Mouse (Mus musculus) neural tube, embryonic 12.5 days (tissue): ENCODE measurements around the gene Fkbp5. TPM values are rescaled to one million over a fixed set of nuclear protein-coding genes. Genes with fewer than 3 reads are reported as not detected.

ENCODE experiments used
- ATAC-seq: fragments of 200-750 bp; cut with Nextera tagmentation; 2 replicates; pipeline ENCODE4 v1.8.0; 2017; ENCODE audit warnings: low read depth, mild to moderate bottlenecking, moderate TSS enrichment, moderate library complexity; ENCODE audit not compliant: low FRiP score
- H3K27ac ChIP-seq: fragments of 300-500 bp; sonication (generic); 2 replicates; pipeline ENCODE4 v1.5.1; 2016
- H3K27me3 ChIP-seq: fragments of 300-500 bp; sonication (generic); replicated peaks from 2 replicates; pipeline ENCODE4 v1.6.1; 2016; ENCODE audit warnings: mild to moderate bottlenecking
- H3K36me3 ChIP-seq: fragments of 300-500 bp; sonication (generic); 2 replicates; pipeline ENCODE4 v1.6.1; 2016; ENCODE audit warnings: mild to moderate bottlenecking
- H3K4me1 ChIP-seq: fragments of 300-500 bp; sonication (generic); 2 replicates; pipeline ENCODE4 v1.6.1; 2016
- H3K4me2 ChIP-seq: fragments of 300-500 bp; sonication (generic); replicated peaks from 2 replicates; pipeline ENCODE4 v1.6.1; 2016; ENCODE audit warnings: mild to moderate bottlenecking
- H3K4me3 ChIP-seq: fragments of 300-500 bp; sonication (generic); 2 replicates; pipeline ENCODE4 v1.5.1; 2016
- H3K9ac ChIP-seq: fragments of 300-500 bp; sonication (generic); 2 replicates; pipeline ENCODE4 v1.6.1; 2016; ENCODE audit warnings: mild to moderate bottlenecking
- H3K9me3 ChIP-seq: fragments of 300-500 bp; sonication (generic); 2 replicates; pipeline ENCODE4 v1.6.1; 2016; ENCODE audit warnings: mild to moderate bottlenecking
- WGBS: fragments of 180-500 bp; shearing (Covaris S2); methylation state at CpG from one replicate; pipeline ENCODE4 v1.1.7; 2016; 5-methylcytosine and 5-hydroxymethylcytosine counted together
- polyA plus RNA-seq: library from polyadenylated mRNA; unstranded; fragments of >200 nt; fragmentation: Nextera tagmentation; extraction: Ambion mirVana; gene quantifications from 2 replicates; pipeline ENCODE4 v1.2.1, GENCODE M21; 2016

Gene Fkbp5
- polyA plus RNA-seq, 1 experiment from 2014 or later = 34.1 TPM

DNA sequence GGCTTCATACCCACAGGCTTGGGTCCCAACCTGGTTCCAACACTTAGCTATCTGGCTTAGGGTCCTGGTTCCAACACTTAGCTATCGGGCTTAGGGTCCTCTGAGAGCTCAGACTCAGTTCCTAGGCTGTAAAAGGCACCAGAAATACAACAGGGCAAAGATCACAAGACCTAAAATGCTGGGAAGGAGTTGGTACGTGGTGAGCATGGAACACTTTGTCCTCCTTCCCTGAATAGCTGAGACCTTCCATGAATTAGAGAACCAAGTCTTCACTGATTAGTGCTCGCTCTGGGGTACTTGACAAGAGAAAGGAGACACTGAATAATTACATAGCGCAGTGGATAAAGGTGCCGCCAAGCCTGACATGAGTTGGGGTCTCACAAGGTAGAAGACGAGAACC lies 4.6 kb upstream of the Fkbp5 start:
- Histone ChIP-seq H3K4me2 (peak overlapping the region; percentile 96), H3K36me3 (no peaks in the 10 kb centered on the region), H3K9ac (no peak overlapping the region), H3K4me1 (peaks cover 25% of the 10 kb centered on the region), H3K4me3 (no peak overlapping the region), H3K27ac (no peak overlapping the region), H3K27me3 (peaks cover 37% of the 10 kb centered on the region), H3K9me3 (no peaks in the 10 kb centered on the region)
- ATAC-seq = no peak
- WGBS = 30% methylated on average over 6 of the region's 6 CpGs

DNA sequence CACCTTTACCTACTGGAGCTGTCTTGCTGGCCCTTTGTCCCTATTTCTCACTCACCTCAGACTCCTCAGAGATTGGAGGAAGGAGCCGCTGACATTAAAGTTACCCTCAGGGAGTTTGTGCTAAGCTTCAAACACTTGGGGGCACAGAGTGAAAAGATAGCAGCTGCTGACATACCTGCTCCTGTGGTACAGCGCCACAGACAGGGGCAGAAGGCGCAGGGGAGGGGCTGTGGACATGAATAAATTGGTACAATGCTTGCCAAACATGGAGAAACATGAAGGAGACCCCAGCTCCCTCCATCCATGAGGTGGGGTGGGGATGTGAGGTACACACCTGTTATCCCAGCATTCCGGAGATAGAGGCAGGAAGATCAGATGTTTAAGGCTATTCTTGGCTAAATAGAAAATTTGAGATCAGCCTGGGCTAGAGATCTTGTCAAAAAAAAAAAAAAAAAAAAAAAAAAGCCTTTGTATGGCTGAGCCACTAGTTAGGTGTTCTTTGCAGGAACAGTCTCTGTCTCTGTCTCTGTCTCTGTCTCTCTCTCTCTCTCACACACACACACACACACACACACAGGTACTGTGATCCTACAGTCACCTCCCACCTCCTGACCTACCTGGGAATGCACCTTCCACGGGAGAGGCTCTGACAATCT lies 3.9 kb upstream of the Fkbp5 start:
- Histone ChIP-seq H3K4me1 (peaks cover 25% of the 10 kb centered on the region), H3K27me3 (peaks cover 39% of the 10 kb centered on the region), H3K36me3 (no peaks in the 10 kb centered on the region), H3K9ac (no peak overlapping the region), H3K9me3 (no peaks in the 10 kb centered on the region), H3K4me2 (no peak overlapping the region), H3K4me3 (no peak overlapping the region), H3K27ac (no peak overlapping the region)
- no peak for ATAC-seq
- WGBS = 58% methylated on average over 5 of the region's 5 CpGs

DNA sequence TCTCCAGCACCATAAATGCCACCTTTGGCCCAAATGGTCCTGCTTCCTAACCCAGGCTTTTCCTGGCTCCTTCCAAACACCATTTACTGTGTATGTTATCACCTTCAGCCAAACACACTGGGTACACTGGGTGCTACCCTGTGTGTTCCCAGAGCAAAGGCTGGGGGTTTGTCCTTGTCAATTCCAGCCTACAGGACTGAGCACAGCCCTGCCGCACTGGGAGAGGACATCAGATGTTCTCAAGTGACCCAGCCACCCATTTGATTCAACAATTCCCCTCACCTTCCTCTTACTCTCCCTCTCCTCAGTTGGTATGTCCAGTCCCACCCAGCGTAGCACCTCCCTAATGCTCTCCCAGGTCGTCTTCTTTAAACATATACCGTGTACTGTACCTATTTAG lies 3.2 kb upstream of the Fkbp5 start:
- Histone ChIP-seq H3K4me2 (no peak overlapping the region), H3K9ac (no peak overlapping the region), H3K36me3 (no peaks in the 10 kb centered on the region), H3K27me3 (peaks cover 44% of the 10 kb centered on the region), H3K4me1 (peaks cover 29% of the 10 kb centered on the region), H3K27ac (no peak overlapping the region), H3K9me3 (no peaks in the 10 kb centered on the region), H3K4me3 (no peak overlapping the region)
- 74% methylated on average over 4 of the region's 4 CpGs for WGBS
- ATAC-seq = no peak

DNA sequence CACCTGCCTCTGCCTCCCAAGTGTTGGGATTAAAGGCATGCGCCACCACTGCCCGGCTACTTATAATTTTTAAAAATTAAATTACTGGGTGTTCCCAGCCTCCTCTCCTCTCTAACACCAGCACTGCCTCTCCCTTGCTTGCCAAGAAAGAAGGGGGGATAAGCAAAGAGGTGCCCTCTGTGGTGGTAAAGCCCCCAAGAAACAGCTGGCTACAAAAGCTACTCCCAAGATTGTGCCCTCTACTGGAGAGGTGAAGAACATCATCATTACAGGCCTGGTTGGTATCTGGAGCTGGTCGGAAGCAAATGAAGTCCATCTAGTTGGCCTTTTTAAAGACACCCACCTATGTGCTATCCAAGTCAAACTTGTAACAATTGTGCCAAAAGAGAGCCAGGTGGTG lies 2.5 kb upstream of the Fkbp5 start:
- ATAC-seq = no peak
- 93% methylated on average over 3 of the region's 3 CpGs for WGBS
- H3K4me2 ChIP-seq = no peak overlapping the region
- no peak overlapping the region for H3K4me3 ChIP-seq
- peaks cover 31% of the 10 kb centered on the region for H3K4me1 ChIP-seq
- no peaks in the 10 kb centered on the region for H3K9me3 ChIP-seq
- no peak overlapping the region for H3K9ac ChIP-seq
- no peaks in the 10 kb centered on the region for H3K36me3 ChIP-seq
- no peak overlapping the region for H3K27ac ChIP-seq
- peaks cover 44% of the 10 kb centered on the region for H3K27me3 ChIP-seq

DNA sequence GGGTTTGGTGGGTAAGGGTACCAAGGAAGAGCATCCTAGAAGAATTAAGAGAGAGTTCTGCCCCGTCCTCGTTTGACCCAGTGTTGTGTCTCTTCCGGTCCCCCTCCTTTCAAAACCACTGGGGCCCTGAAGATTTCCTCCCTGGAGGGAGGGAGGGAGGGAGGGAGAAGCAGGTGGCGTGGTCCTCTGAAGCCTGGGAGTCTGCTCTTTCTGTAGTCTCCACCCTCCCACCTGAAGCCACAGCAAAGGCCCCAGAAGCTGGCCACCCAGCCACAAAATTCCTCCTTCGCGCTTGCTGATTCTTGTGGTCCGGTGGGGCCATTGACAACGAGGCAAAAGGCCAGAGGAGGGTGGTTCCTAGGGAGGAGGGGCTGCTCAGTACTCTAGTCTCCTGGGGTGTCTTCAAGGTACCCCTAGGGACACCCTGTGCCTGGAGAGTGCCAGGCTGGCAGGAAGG lies 1.3 kb upstream of the Fkbp5 start:
- peak overlapping the region; percentile 59; the same call in 1 of the 2 replicates for H3K9ac ChIP-seq
- H3K4me1 ChIP-seq = peaks cover 31% of the 10 kb centered on the region
- peak overlapping the region; percentile 86 for H3K4me2 ChIP-seq
- no peaks in the 10 kb centered on the region for H3K9me3 ChIP-seq
- ATAC-seq = no peak
- H3K27me3 ChIP-seq = peaks cover 33% of the 10 kb centered on the region
- no peaks in the 10 kb centered on the region for H3K36me3 ChIP-seq
- 26% methylated on average over 8 of the region's 8 CpGs for WGBS
- peak overlapping the region; percentile 43; the same call in 1 of the 2 replicates for H3K4me3 ChIP-seq
- H3K27ac ChIP-seq = no peak overlapping the region

DNA sequence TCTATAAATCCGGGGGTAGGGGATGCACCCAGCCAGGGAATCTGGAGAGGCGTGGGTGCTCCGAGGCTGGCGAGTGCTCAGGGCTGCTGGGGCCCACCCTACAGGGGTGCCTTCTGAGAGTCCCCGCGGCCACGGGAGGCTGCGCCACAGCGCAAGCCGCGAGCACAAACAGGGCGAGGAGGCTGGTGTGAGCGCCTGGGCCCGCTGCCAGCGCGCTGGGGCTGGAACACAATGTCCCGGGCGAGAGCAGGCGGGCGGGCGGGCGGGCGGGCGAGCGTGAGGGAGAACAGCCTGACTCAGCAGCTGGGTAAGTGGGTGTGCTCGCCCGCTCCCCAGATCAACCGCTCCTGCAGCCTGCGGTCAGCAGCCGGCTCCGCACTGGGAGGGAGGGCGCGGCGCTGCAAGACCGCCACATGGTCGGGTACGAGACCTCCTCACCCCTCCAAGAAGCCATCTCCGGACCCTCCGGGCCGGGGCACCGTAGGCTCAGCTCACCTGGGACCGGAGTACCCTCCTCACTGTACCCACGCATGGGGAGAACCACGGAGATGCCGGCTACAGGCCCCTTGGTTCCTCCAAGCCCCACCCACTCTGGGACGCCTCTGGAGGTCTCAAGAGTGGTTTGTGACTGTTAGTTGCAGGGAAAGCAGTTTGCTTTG lies 758 bp upstream of the Fkbp5 start:
- Histone ChIP-seq H3K4me3 (peak overlapping the region; percentile 43), H3K27ac (no peak overlapping the region), H3K9me3 (no peaks in the 10 kb centered on the region), H3K4me2 (peak overlapping the region; percentile 86), H3K4me1 (peaks cover 31% of the 10 kb centered on the region), H3K27me3 (peaks cover 31% of the 10 kb centered on the region), H3K9ac (peak overlapping the region; percentile 59), H3K36me3 (no peaks in the 10 kb centered on the region)
- ATAC-seq = peak; percentile 80
- WGBS = 1% methylated on average over 45 of the region's 46 CpGs

DNA sequence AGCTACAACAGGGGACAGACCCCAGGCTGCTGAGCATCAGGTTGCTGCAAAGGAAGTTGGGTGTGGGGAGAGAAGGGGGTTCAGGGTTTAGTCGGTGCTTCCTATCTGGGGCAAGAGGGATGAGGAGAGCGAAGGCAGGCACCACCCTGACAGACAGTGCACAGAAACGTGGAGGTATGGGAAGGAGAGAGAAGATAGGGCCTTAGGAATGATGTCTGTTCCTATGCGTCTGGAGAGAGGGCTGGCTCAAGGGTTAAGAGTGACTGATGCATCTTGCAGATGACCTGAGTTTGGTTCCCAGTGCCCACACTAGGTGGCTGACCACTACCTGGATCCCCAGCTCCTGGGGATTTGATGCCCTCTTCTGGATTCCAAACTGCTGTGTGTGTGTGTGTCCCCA lies 446 bp downstream of the Fkbp5 start:
- 72% methylated on average over 4 of the region's 4 CpGs for WGBS
- Histone ChIP-seq H3K36me3 (no peaks in the 10 kb centered on the region), H3K4me1 (peaks cover 30% of the 10 kb centered on the region), H3K4me3 (no peak overlapping the region), H3K4me2 (peak overlapping the region; percentile 86), H3K9me3 (no peaks in the 10 kb centered on the region), H3K27ac (no peak overlapping the region), H3K27me3 (peaks cover 29% of the 10 kb centered on the region), H3K9ac (0 out of 2 replicates have a peak overlapping the region, but pooled peaks have one; percentile 59)
- ATAC-seq = no peak

DNA sequence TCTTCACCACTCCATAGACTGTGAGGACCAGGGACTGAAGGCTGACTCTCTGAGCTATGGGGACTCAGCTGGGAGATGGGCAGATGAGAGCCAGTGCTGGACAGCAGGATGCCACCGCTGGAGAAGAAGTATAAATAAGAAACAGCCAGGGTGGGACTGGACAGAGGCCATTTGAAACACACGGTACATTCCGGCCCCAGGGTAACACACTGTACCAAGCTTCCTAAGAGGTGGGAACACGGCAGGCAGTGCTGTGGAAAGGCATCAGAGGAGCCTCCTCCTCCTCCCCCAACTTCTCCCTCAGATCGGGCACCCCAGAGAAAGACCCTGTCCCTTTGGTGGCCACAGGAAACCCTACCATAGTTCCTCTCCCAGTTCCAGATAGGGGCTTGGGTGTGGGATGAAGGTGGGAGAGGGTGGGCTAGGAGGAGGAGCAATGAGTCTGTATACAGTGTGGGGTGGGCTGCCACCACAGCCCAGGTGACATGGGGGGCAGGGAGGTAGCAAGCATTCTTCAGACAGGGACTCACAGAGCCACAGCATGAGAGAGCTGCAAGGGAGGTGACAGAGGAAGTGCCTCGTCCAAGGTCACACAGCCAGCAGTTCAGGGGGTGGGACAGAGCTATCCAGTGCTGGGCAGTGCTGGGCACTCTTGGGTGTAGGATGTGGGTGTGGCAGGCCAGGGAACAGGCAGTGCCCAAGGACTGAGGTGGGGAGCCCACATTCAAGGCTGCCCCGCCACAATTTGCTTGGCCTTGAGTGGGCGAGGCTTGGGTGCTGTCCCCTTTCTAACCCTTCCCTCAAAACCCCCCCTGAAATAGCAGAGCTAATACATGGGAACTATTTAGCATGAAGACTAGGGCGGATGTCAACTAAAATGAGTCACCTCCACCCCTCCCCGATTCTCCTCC lies 1.6 kb downstream of the Fkbp5 start:
- Histone ChIP-seq H3K4me1 (peaks cover 39% of the 10 kb centered on the region), H3K27ac (no peak overlapping the region), H3K9me3 (no peaks in the 10 kb centered on the region), H3K4me2 (no peak overlapping the region), H3K4me3 (no peak overlapping the region), H3K36me3 (no peaks in the 10 kb centered on the region), H3K27me3 (peaks cover 20% of the 10 kb centered on the region), H3K9ac (no peak overlapping the region)
- WGBS = 69% methylated on average over 10 of the region's 10 CpGs
- ATAC-seq = no peak

DNA sequence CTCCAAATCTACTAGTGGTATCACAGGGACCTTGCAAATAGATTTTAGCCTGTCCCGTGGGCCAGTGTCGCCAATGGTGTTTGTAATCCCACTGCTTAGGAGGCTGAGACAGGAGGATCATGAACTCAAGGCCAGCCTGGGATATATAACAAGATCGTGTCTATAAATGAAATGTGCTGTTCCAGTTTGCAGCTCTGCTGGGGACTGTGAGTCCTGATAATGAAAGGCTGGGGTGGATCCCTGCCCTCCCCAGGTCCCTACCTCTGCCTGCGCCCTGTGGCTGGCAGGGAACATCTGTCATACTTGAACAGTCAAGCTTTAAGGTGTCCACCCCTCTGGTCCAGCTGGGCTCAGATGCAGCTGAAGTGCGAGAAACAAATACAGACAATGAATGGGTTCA lies 2.8 kb downstream of the Fkbp5 start:
- ATAC-seq = no peak

DNA sequence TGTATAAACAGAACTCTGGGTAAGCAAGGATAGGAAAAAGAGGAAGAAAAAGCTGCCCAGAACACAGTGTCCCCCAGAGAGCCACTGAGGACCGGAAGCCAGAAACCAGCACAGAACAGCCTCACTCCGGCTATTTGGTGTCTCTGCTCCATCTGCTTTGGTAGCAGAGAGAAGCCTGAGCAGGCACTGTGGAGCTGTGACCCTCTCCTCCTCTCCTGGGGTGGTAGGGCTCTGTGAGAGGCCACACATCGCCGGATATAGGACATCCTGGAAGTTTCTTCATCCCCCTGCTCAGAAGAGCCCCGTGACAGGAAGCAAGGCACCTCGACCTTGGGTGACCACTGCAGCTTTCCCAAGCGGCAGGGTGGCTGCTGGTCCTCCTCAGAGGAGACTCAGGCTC lies 3.5 kb downstream of the Fkbp5 start:
- WGBS = 74% methylated on average over 7 of the region's 7 CpGs
- Histone ChIP-seq H3K4me2 (no peak overlapping the region), H3K4me3 (no peak overlapping the region), H3K27me3 (peaks cover 13% of the 10 kb centered on the region), H3K9ac (no peak overlapping the region), H3K27ac (no peak overlapping the region), H3K4me1 (peaks cover 43% of the 10 kb centered on the region), H3K36me3 (no peaks in the 10 kb centered on the region), H3K9me3 (no peaks in the 10 kb centered on the region)
- no peak for ATAC-seq

More for the DNA sequence above, 2.8 kb downstream of the Fkbp5 start:
- Histone ChIP-seq H3K4me1 (peaks cover 44% of the 10 kb centered on the region), H3K9ac (no peak overlapping the region), H3K4me3 (no peak overlapping the region), H3K4me2 (no peak overlapping the region), H3K27ac (no peak overlapping the region), H3K9me3 (no peaks in the 10 kb centered on the region), H3K36me3 (no peaks in the 10 kb centered on the region), H3K27me3 (peaks cover 17% of the 10 kb centered on the region)
- WGBS = 68% methylated on average over 5 of the region's 5 CpGs

DNA sequence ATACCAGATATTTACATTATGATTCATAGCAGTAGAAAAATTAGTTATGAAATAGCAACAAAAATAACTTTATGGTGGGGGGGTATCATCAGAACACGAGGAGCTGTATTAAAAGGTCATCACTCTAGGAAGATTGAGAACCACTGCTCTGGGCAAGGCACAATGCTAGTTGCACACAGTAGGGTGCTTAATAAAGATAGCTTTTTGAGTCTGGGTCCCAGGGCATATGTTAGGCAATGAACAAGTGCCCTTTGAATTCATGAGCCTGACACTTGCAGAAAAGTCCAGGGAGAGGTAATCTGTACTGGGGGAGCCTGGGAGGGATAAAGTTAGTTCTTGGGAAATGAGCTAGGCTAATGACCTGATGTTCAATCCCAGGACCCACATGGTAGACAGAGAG lies 4.0 kb downstream of the Fkbp5 start:
- Histone ChIP-seq H3K36me3 (no peaks in the 10 kb centered on the region), H3K9ac (no peak overlapping the region), H3K27me3 (peaks cover 8% of the 10 kb centered on the region), H3K4me2 (no peak overlapping the region), H3K4me3 (no peak overlapping the region), H3K9me3 (no peaks in the 10 kb centered on the region), H3K4me1 (peaks cover 39% of the 10 kb centered on the region), H3K27ac (no peak overlapping the region)
- 82% methylated on average over 1 of the region's 1 CpGs for WGBS
- no peak for ATAC-seq

DNA sequence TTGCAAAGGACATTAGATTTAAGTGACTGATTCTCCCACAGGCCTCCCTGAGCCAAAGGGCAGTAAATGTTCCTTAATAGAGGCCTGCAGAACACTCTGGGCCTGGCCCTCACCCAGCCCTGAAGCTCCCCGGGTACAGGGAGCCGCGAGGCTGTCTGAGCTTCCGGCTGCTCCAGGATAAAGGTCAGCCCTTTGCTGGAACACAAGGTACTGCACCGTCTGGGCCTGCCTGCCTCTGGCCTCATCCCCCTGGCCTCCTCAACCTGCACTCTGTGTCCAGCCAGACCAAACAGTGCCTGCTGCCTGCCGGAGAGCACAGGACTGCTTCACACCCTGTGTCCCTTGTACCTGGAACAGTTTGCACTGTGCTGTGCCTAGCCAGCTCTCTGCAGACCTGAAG lies 4.6 kb downstream of the Fkbp5 start:
- no peak overlapping the region for H3K4me2 ChIP-seq
- H3K27me3 ChIP-seq = peaks cover 7% of the 10 kb centered on the region
- peaks cover 33% of the 10 kb centered on the region for H3K4me1 ChIP-seq
- no peak for ATAC-seq
- H3K9me3 ChIP-seq = no peaks in the 10 kb centered on the region
- no peak overlapping the region for H3K4me3 ChIP-seq
- H3K36me3 ChIP-seq = no peaks in the 10 kb centered on the region
- no peak overlapping the region for H3K27ac ChIP-seq
- H3K9ac ChIP-seq = no peak overlapping the region
- 36% methylated on average over 6 of the region's 6 CpGs for WGBS
